Mouse (Mus musculus) liver, adult 2 months (tissue): Measurements from ENCODE around the gene Npb. TPM values are rescaled to one million over a fixed set of nuclear protein-coding genes. Genes with fewer than 3 reads are reported as not detected.

Experiments
- DNase-seq: peaks from one replicate; pipeline ENCODE4 v3.0.0-alpha.2; 2011; ENCODE audit warnings: low read depth, low spot score; ENCODE audit errors: extremely low read depth
- H3K27ac ChIP-seq: fragments of 200-500 bp; replicated peaks from 2 replicates; pipeline ENCODE4 v1.5.1; 2012; ENCODE audit warnings: low read depth, mild to moderate bottlenecking, control low read depth, inconsistent platforms, low read length; ENCODE audit not compliant: insufficient read depth
- H3K27me3 ChIP-seq: fragments of 200-500 bp; 2 replicates; pipeline ENCODE4 v1.6.1; 2012; ENCODE audit warnings: mild to moderate bottlenecking, moderate library complexity, low read length, inconsistent platforms; ENCODE audit not compliant: control insufficient read depth, insufficient read depth
- H3K36me3 ChIP-seq: fragments of 200-500 bp; 2 replicates; pipeline ENCODE4 v1.6.1; 2012; ENCODE audit warnings: low read length, inconsistent platforms; ENCODE audit not compliant: control insufficient read depth, insufficient read depth
- H3K4me1 ChIP-seq: fragments of 200-500 bp; 2 replicates; pipeline ENCODE4 v1.6.1; 2011; ENCODE audit warnings: low read length; ENCODE audit not compliant: control insufficient read depth, insufficient read depth
- H3K4me3 ChIP-seq: fragments of 200-500 bp; 2 replicates; pipeline ENCODE4 v1.5.1; 2011; ENCODE audit warnings: low read depth, mild to moderate bottlenecking, control low read depth, low read length, moderate library complexity; ENCODE audit not compliant: insufficient read depth
- H3K79me2 ChIP-seq: fragments of 200-500 bp; 2 replicates; pipeline ENCODE4 v1.6.1; 2012; ENCODE audit warnings: inconsistent platforms, mild to moderate bottlenecking, low read length, moderate library complexity; ENCODE audit not compliant: control insufficient read depth, insufficient read depth
- H3K9ac ChIP-seq: fragments of 200-500 bp; 2 replicates; pipeline ENCODE4 v1.6.1; 2012; ENCODE audit warnings: low read depth, mild to moderate bottlenecking, control low read depth, inconsistent platforms, low read length
- CTCF ChIP-seq: fragments of 200-500 bp; IDR thresholded peaks from 2 replicates; pipeline ENCODE4 v1.5.1; 2011; ENCODE audit warnings: low read depth, low read length, control low read depth
- POLR2A ChIP-seq: fragments of 200-500 bp; IDR thresholded peaks from 2 replicates; pipeline ENCODE4 v1.6.1; 2011; ENCODE audit warnings: low read length, control low read depth; ENCODE audit not compliant: insufficient read depth; ENCODE audit errors: extremely low read depth
- WGBS: fragments of 180-500 bp; shearing (Covaris S2); methylation state at CpG from one replicate; pipeline ENCODE4 v1.1.7; 2018; 5-methylcytosine and 5-hydroxymethylcytosine counted together
- polyA plus RNA-seq: library from polyadenylated mRNA; depleted of rRNA; stranded (reverse); fragments of >200 nt; gene quantifications from 2 replicates; pipeline ENCODE4 v1.2.3, GENCODE M21; 2012
- total RNA-seq: library from RNA; depleted of rRNA; stranded (reverse); fragments of >200 nt; gene quantifications from 2 replicates; pipeline ENCODE4 v1.2.3, GENCODE M21; 2014

Gene Npb
- total and polyA plus RNA-seq, 2 experiments = 2.7 TPM; not detected in 1

- Histone ChIP-seq H3K36me3 (no peaks in the 10 kb centered on the region), H3K27ac (peak overlapping the region; percentile 90), H3K79me2 (peaks cover 7% of the 10 kb centered on the region; the same call in 1 of the 2 replicates), H3K4me1 (peaks cover 39% of the 10 kb centered on the region), H3K27me3 (no peaks in the 10 kb centered on the region), H3K4me3 (peak overlapping the region; percentile 64), H3K9ac (peak overlapping the region; percentile 80)
- peak; percentile 86 for DNase-seq
- TF ChIP-seq CTCF = no peak
- TF ChIP-seq POLR2A = no peak
- 0% methylated on average over 7 of the region's 7 CpGs for WGBS
These were observed 21.6 kb downstream of the Npb start for GRCm38 (mm10) chr11:120629911-120630310.

GRCm38 (mm10) chr11:120630401-120630871 is 22.2 kb downstream of the Npb start:
- H3K27ac ChIP-seq = peak overlapping the region; percentile 90
- peaks cover 7% of the 10 kb centered on the region; the same call in 1 of the 2 replicates for H3K79me2 ChIP-seq
- TF ChIP-seq CTCF = no peak
- 0 out of 2 replicates have a peak, but pooled peaks have one; percentile 26 for TF ChIP-seq POLR2A
- no peaks in the 10 kb centered on the region for H3K27me3 ChIP-seq
- peak overlapping the region; percentile 80 for H3K9ac ChIP-seq
- H3K4me1 ChIP-seq = peaks cover 35% of the 10 kb centered on the region
- peak overlapping the region; percentile 64 for H3K4me3 ChIP-seq
- DNase-seq = peak; percentile 98
- WGBS = 3% methylated on average over 5 of the region's 5 CpGs
- no peaks in the 10 kb centered on the region for H3K36me3 ChIP-seq

DNA sequence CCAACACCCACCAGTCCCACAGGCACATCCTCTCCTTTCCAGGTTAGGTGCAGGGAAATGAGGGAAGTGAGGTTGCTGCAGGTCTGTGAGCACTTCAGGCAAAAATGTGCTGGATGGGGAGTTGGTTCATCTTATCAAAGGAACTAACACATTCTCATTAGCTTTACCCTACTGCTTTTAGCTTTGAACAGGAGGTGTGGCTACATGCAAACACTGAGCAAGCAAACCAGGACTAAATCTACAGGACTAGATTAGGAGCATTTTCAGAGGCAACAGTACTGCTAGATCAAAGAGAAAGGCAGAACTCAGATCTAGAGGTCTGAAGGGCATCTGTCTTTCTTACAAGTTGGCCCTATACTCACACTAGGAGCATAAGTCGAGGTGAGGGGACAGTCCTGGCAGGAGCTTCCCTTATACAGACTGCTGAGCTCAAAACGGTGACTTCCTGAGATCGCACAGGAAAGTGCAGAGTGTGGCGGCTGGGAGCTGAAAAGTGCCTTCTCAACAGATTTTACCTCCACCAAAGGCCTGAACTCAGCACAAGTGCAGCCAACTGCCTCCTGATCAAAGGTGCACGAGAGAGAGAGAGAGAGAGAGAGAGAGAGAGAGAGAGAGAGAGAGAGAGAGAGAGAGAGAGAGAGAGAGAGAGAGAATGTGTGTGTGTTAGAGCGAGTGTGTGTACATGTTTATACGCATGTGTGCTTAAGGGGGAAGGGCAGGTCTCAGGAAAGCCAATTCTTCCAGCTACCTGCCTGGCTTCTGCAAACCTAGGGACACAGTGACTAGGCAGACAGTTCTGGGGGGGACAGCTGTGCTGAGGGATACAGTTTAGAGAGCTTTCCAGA is 22.8 kb downstream of the Npb start:
- Histone ChIP-seq H3K4me3 (peak overlapping the region; percentile 84), H3K27ac (peak overlapping the region; percentile 90), H3K36me3 (no peaks in the 10 kb centered on the region), H3K27me3 (no peaks in the 10 kb centered on the region), H3K4me1 (peaks cover 32% of the 10 kb centered on the region), H3K9ac (peak overlapping the region; percentile 98), H3K79me2 (peaks cover 7% of the 10 kb centered on the region; the same call in 1 of the 2 replicates)
- DNase-seq = peak; percentile 85
- no peak for TF ChIP-seq POLR2A
- no peak for TF ChIP-seq CTCF
- WGBS = 2% methylated on average over 7 of the region's 7 CpGs

GRCm38 (mm10) chr11:120631726-120632448 is 23.6 kb downstream of the Npb start:
- DNase-seq = peak; percentile 41
- Histone ChIP-seq H3K36me3 (no peaks in the 10 kb centered on the region), H3K27me3 (no peaks in the 10 kb centered on the region), H3K27ac (peak overlapping the region; percentile 90), H3K9ac (peak overlapping the region; percentile 98), H3K4me1 (peaks cover 31% of the 10 kb centered on the region), H3K79me2 (peaks cover 7% of the 10 kb centered on the region; the same call in 1 of the 2 replicates), H3K4me3 (peak overlapping the region; percentile 84)
- WGBS = 6% methylated on average over 4 of the region's 4 CpGs
- TF ChIP-seq POLR2A (no peak), CTCF (no peak)

DNA sequence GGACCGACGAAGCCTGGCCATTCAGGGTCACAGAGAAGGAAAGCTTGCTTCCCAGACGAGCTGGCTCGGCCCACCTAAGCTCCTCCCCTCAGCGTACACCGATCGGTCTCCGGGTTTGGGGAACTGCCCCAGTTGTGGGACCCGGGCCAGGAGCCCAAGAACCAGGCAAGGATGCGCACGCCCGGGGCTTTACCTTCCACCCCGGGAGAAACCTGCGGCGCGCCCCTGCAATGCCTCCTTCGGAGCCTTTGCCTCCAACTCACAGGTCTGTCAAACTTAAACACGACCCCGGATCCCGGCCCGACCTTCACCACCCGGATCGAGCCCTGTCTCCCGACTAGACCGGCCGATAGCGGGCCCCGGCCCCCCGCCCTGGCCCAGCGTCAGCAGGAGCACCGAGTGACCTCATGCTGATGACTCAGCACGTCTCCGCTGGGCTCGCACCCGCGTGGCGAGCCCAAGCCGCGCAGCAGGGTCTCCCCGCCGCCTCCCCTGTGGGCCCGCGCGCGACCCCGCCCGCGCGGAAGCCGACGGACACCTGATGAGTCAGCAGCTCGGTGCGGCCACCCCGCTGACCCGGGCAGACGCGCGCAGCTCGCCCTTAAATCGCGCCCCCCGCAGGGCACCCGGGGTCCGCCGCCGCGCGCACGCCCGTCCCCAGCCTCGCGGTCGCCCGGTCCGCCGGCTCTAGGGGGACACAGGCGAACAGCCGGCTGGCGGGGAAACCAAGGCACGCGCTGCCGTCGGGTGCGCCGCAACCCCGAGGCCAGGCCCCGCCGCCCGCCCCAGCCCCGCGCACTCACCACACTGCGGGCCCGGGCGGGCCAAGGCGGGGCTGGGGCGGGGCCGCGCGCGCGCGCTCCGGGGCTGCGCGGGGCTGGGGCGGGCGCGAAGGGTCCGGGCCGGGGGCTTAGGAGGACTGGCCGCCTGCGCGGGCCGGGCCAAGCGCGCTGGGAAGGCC is 24.6 kb downstream of the Npb start:
- peak overlapping the region; percentile 98 for H3K9ac ChIP-seq
- WGBS = 1% methylated on average over 114 of the region's 116 CpGs
- peak overlapping the region; percentile 84 for H3K4me3 ChIP-seq
- peak overlapping the region; percentile 90 for H3K27ac ChIP-seq
- no peaks in the 10 kb centered on the region for H3K27me3 ChIP-seq
- TF ChIP-seq POLR2A (0 out of 2 replicates have a peak, but pooled peaks have one; percentile 40), CTCF (no peak)
- H3K36me3 ChIP-seq = no peaks in the 10 kb centered on the region
- H3K4me1 ChIP-seq = peaks cover 27% of the 10 kb centered on the region
- peak; percentile 83 for DNase-seq
- H3K79me2 ChIP-seq = peaks cover 7% of the 10 kb centered on the region; the same call in 1 of the 2 replicates
